Mouse (Mus musculus) gastrocnemius, adult 18-20 months (tissue): ENCODE measurements around the gene Tmco4. TPM values are rescaled to one million over a fixed set of nuclear protein-coding genes. Genes with fewer than 3 reads are reported as not detected.

Source experiments
- DNase-seq: peaks from one replicate; pipeline ENCODE4 v3.0.0; 2021; ENCODE audit warnings: low spot score
- total RNA-seq, 2 experiments: library from RNA; stranded (reverse); gene quantifications; 2 replicates each; pipeline ENCODE4 v1.2.3; 2021

Gene Tmco4
- total RNA-seq, 2 experiments from 2014 or later, result 10.2 to 14.3 TPM

DNA sequence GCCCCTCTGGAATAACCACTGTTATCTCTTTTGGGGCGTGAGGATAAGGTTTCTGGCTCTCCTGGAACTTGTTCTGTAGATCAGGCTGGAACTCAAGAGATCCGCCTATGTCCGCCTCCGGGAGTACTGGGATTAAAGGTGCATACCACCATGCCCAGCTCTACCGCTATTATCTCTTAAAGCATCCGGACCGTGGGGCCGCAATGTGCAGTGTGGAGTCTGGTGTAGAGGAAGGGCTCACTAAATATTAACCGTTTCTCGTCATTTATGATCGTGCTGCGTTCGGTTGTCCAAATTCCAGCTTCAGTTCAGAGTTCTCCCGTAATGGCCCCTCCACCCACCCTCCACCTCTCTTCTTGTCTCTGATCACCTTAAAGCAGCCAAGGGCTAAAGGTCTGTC, 45.7 kb downstream of the Tmco4 start:
- DNase-seq, result no peak

DNA sequence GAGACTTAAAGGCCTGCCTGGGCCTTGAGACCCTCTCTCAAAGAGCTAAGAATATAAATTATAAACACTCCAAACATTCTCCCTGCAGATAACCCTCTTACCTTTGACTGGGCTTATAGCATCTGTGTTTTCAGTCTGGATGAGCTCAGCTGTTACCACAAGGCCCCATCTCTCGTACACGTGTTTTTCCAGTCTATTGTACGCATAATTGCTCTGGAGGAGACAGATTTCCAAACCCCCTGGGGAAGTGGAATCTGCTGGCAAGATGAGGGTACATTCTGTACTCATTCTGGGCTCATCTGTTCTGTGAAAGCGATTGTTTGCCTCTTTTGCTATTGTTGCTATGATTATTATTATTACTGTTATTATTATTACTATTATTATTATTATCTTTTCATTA, 46.3 kb downstream of the Tmco4 start:
- no peak for DNase-seq

DNA sequence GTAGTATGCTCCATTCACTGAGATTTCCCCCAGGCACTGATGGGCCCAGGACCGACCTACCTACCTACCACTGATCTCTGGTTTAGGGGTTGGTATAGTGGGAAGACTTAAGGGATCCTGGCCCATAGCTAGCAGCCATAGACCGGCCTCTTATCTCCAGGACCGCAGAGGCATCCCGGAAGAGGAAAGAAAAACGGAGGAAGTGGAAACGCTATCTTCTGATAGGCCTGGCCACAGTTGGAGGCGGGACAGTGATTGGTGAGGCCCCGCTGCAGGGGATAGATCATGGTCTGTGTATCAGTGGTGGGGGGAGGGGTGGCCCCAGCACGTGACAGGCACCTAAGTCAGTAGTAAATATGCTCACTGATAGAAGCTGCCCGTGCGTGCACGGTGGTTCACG, 46.7 kb downstream of the Tmco4 start:
- DNase-seq, result no peak

DNA sequence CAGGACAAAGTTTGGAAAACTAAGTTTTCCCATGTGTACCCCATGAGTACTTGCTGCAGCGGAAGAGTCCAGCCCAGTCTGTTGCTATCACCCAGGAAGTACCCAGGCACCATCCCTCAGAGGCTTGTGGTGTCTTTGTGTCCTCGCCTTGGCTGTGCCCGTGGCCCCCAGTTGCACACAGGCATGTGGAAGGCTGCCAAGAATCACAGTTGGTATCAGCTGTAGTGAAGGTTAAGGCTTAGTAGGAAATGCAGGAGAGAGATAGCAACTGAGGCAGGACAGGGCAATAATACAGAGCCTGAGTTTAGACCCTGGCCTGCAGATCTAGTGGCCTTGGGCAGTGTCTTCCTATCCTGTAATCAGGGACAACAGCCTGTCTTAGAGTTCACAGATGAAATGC, 47.7 kb downstream of the Tmco4 start:
- no peak for DNase-seq

DNA sequence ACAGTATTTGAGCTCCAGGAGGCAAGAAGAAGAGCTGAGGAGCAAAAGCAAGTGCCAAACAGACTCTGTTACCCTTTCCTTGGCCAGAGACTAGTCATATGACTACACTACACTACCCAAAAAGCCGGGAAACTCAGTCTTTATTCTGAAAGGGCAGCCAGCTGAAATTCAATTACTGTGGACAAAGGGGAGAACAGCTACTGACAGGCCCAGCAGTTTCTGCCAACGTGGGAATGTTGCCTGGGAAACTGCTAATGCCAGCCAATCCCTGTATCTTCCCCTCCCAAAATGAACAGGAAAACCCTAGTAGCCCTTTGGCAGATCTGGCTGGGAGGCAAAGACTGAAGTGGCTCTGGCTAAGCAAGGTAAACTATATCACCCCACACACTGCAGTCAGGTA, 51.7 kb downstream of the Tmco4 start:
- DNase-seq, result no peak

DNA sequence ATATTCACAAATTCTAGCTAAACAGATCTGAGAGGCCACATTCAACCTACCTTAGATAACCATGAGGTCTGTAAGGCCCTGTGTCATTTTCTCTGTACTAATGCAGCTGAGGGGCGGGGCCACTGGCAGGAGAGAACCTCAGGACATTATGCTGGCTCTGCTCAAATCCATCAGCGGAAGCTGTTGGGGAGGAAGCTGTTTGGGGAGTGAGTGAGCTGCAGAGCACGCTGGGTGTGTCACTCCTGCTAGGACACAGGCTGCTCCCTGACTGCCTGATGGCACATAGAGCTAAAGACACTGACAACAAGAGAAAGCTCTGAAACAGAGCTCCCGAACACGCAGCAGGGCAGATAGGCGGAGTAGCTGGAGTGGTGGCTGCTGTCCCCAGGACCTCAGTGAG, 58.0 kb downstream of the Tmco4 start:
- DNase-seq, result peak; percentile 40

DNA sequence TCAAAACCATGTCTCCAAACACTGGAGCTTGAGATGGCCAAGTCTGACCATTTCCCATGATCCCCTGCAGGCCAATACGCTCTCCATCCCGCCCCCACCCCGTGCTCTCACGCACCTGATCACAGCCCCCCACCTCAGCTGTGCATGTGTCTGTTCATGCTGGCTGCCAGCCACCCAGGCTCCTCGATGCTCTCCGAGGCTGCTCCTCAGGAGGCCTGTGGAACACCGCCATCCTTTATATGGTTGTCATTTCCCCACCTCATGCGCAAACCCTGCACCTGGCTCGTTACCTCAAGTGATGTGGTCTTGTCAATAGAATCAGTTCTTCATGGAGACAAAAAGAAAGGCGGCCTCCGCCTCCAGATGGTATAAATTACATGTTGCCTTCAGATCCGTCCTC, 59.8 kb downstream of the Tmco4 start:
- DNase-seq, result no peak

DNA sequence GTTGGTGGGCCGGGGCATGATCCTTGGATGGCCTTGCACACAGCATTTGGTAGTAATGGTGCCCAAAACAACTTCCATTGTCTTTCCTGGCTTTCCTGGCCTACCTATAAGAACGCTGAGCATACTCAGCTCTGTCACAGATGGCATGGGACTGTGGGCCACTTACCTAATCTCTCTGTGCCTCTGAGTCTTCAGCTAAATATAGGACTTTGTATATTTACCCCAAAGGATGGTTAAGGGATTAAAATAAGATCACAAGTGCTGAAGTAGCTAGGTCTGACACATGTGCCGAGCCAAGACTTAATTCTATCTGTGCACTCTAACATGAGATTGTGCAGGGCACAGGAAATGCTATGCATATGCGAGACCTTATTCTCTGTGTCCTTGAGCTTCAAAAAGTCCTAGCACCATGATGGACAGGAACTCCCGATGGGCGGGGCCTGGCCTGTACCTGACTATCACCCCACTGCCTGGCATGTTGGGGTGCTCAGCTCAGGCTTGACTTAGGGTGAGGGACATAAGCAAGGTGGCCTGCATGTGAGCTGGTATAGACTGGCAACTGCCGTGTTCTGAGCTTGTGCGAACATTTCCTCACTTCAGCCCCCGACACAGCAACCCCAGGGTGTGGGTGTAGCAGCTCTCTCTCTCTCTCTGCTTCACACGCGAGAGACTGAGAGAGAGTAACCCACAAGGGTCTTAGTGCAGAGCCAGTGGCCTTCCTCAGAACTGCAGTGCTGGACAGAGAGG, 60.7 kb downstream of the Tmco4 start:
- DNase-seq, result no peak

DNA sequence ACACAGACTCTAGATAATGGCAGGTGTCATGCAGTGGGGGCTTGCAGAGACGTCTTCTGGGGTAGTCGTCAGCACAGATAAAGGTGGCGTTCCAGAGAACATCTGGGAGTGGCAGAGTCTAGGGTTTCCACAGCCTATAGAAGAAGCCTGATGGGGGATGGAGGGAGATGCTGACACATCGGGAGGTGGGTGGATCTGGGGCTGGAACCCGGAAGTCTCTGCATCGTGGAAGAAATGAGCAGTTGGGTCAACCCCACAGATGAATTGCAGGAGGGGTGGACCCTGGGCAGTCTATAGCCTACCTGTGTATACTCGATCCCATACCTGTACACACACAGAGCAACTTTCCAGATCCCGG, 61.3 kb downstream of the Tmco4 start:
- DNase-seq, result no peak

DNA sequence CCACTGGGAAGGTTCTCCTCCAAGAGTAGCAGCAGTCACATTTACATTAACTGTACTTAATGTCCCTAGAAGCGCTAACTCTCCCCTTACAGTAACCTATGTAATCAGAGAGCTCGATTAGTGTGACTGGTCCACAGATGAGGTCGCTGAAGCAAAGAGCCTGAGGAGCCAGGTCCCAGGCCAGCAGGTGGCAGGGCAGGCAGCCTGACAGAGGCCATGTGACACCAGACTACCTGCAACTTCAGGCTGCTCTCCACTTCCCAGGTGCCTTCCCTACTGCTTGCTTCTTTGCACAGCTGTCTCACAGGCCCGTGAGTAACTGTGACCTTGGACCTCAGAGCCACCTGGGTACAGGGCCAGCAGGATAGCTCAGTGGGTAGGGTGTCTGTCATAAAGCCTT, 61.9 kb downstream of the Tmco4 start:
- DNase-seq, result no peak

DNA sequence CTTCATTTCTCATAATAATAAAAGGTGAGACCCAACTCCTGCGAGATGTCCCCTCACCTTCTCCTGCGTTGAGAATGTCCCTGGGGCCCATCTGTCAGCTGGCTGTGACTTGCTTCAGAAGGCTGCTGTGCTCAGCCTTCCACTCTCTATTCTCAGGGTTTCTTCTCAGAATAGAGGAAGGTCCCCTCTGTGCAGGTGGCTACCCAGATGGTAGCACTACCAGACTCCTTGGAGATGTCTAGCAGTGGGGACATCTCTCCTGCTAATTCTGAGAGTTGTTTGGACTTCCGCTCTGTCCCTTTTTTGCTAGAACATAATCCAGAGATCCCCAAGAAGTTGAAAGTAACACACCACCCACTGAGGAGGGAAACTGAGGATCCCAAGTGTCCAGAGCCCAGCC, 62.3 kb downstream of the Tmco4 start:
- DNase-seq, result no peak

DNA sequence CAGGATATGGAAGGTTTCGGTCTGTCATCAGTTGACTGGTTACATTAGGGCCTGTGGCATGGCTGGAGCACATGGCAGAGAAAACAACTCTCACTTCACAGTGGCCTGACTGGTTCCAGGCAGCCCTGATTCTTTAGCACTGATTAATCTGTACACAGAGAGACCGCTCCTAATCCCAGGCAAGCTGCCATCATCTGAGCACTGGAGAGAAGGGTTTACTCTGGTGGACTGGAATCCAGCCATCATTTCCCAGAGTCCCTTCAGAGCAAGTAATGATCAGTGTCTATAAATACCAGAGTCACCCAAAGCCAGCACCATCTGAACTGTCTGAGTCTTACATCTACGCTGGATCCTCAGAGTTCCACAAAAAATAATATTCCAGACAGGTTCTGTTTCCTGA, 63.1 kb downstream of the Tmco4 start:
- peak; percentile 51 for DNase-seq

DNA sequence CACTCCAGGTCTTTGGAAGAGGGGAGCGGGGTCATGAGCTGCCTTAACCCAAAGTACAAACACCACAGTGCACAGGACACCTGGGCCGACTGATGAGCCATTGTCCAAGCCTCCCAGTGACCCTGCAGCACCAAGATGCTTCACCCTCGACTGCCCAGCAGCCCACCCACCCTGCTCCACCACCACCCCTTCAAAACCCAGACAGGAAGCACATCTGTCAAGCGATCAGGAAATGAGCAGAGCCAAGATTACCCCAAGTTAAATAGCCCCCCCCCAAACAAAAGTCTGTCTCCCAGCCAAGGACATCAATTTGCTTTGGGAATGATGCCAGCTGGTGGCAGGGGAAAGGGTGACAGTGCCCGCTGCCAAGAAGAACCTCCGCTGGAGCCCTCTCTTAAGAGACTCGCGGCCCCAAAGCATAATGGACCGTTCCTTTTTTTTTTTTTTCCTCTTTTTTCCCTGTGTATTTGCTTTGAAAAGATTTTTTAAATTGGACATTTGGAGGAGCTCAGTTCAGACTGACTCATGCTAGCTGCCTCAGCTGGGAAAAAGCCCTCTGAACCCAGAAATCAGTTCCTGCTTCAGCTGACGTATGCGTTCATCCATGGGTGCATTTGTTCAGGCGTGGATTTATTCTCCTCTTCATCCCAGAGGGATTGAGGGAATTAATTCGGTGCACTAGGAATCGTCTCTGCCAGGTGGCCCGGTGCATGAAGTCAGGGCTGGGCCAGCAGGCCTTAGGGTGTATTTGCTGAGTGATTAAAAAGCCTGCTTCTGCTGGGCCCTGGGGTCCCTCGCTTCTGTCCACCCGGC, 65.3 kb downstream of the Tmco4 start:
- no peak for DNase-seq

DNA sequence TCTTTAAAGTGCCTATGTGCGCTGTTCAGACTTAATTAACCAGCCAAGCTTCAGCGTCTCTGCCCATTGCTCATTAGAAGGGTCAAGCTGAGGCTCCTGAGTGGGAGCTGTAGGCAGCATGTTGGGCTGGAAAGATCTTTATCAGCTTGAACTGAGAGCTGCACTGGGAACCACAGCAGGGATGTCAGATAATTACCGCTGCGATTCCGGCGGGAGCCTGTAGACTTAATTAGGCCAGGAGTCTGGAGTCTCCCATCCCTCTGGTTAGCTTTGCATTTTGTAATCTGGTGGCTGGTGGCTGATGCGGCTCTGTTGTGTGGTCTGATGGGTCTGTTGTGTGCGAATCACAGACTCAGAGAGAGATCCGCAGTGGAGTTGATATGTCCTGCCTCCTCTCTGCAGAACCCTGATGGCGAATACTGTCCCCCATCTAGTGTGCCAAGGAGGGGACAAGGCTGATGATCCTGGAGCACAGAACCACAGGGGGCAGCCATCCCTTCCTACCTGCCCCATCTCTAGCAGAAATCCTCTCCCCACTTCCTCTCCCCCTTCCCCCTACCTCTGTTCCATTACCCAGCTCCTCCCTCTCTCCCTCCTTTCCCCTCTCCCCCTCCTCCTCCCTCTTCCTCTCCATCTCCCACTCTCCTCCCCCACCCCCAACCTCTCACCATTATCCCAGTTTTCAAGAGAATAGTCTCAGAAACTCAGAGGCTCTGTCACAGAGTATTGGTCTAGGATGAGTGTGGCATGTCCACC, 67.6 kb downstream of the Tmco4 start:
- DNase-seq, result no peak

DNA sequence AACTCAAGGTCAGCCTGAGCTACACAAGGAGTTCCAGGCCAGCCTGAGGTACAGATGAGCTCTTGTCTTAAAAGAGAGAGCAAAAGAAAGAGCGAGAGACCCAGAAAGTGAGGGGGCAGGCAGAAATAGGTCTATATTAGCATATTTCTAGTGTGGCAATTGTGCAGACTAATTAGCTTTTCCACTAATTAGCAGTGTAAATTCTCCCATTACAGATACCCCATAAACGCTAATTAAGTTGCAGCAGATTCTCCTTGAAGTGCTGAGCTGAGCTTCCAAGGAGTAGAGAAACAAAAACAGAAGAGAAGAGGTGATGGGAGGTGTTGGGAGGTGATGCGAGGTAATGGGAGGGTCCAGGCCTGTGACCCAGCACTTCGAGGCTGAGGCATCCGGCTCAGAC, 69.9 kb downstream of the Tmco4 start:
- DNase-seq, result no peak

DNA sequence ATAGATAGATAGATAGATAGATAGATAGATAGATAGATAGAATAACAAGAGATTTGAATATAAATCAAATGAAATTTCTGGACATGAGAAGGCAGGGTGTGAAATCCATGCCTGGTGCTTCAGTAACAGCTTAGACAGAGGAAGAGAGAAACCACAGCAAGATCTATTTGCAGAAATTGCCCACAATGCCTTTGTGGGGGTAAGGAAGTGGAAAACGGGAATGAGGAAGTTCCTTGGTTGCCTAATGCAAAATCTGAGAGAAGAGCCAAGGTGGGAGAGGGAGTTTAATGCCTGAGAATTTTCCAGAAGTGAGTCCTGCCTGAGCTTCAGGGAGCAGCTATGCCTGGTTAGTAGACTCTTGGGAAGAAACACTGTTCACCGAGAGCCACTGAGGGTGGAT, 70.9 kb downstream of the Tmco4 start:
- DNase-seq, result no peak

DNA sequence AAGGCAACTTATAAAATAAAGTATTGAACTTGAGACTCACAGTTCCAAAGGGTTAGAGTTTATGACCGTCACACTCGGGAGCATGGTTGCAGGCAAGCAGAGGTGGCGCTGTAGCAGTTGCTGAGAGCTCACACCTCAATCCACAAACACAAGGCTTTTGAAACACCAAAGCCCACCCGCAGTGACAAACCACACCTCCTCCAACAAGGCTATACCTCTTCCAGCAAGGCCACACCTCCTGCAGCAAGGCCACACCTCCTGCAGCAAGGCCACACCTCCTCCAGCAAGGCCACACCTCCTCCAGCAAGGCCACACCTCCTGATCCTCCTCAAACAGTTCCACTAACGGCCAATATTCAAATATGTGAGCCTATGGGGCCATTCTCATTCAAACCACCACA, 71.9 kb downstream of the Tmco4 start:
- DNase-seq, result no peak

DNA sequence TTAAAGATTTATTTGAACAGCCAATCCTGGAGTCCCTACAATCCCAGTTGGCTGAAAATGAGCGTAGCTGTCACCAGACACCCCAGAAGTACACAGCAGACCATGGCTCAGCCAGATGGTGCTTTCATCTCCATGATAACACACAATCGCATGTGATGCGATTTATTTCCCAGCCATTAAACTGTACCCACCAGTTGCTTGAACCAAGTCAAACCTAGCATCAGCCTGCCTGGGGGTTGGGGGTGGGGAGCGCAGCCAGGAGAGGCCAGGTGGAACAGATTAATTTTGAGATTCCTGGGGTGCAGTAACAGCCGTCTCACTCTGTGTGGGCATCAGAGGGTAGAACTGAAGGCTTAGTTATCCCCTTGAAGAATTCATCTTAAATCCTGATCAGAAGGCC, 73.7 kb downstream of the Tmco4 start:
- no peak for DNase-seq

DNA sequence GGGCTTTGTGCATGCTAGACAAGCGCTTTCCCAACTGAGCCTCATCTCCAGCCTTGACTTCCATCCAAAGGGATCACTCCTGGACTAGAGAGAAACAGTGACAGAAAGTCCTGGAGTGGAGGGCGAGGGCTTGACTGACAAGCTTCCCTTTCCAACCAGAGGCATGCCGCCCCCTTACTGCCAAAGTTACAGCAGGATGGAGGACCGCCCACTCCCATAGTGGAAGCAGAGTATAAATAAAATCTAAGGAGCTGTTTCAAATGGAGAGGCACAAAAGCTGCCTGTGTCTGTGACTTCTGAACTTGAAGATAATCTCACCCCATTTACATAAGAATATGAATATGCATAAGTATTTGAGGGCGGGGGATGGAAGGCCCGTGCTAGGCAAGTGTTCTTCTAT, 75.8 kb downstream of the Tmco4 start:
- no peak for DNase-seq

DNA sequence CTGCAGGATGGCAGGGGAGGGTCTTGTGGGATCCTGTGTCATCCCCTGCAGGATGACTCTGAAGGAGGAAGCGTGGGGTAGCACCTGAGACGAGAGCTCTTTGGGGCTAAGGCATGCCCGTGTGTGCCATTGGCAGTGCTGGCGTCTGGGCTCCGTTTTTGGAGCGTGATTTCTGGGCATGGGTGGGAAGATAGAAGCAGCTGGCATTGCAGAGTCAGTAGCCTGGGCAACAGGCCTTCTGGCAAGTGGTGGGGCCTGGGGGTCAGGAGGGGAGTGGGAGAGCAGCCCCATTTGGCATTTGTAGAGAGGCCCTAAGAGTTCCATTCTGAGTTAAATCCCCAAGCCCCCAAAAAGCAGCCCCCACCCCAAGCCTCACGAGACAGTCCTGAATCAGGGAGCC, 80.1 kb downstream of the Tmco4 start:
- DNase-seq, result no peak

DNA sequence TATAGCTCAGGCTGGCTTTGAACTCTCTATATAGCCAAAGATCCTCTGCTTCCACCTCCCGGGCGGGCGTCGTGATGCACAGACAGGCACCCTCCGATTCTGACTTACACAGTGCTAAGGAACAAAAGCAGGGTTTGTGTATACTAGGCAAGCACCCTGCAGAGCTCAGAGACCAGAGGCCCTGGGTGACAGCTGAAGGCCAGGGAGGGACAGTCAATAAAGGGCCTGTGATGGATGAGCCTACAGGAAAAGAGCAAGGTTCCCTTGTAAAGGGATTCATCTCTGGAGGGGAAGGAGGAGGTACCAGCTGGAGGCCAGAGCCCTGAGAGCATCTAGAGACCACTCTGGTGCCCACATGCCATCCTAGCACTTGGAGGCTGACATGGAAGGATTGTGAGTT, 80.7 kb downstream of the Tmco4 start:
- DNase-seq, result no peak

DNA sequence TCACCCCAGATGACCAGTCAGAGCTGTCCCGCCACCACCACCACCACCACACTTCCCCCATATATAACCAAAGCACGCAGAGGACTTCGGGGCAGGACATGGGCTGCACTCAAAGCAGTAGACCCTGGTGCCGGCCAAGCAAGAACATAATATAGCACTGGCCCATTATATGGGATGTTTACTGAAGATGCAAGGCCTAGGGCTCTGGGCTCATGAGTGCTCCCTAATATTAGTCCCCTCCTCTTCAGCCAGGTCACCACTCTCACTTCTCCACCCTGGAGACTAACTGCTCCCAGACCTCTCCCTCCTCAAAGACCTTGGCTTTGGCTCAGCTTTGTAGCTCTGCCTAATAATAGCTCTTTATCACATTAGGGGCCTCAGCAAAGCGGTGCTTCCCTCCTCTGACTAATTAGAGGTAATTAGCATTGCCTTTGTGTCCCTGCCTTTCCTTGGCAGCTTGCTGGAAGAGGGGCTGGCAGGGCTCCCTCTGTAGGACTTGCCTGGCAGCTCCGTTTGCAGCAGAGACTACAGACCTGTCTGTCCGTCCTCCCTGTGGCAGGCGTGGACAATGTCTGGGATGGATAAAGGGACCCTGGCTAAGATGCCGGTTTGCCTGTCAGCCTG, 81.7 kb downstream of the Tmco4 start:
- DNase-seq, result no peak
